In the genomic region with DNA sequence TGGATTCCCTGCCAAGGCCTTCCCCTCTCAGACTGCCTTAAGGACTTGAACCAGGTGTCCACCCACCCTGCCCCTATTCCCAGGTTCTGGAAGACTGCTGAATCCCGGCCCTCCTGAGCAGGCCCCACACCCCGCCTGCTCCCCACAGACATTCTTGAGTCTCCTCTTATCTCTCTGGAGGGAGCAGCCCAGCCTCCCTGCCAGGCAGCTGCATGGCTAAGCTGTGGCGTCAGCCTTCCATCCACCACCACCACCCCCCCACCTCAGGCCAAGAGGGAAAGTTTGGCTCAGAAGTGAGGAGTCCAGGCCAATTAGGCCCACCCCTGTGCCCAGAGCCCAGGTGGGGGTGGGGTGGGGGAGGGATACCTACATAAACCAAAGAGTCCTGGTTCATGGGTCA, we compare ENCODE assay signal across 15 mouse cellular contexts. TPM values are rescaled to one million over a fixed set of nuclear protein-coding genes. Genes with fewer than 3 reads are reported as not detected.
DNase-seq lines count a peak whose midpoint lies in the region; ATAC-seq and TF ChIP-seq lines count a peak whose summit lies in the region.
"Had no signal": no experiment of that assay in that cellular context is flagged by ENCODE, and none has a peak within 500 bp of the region (broad histone marks: within the 10 kb centered on the region; RNA-seq: fewer than 3 reads in every experiment).

No protein-coding gene starts in this region.

- no peak for TF ChIP-seq POLR2A in small intestine, adult 2 months (IDR thresholded peaks at IDR 0.05; ENCODE audit: low read depth, low read length)

- 0 out of 2 replicates have a peak overlapping the region, but pooled peaks have one; percentile 20 for H3K9ac ChIP-seq in heart, embryonic 12.5 days
- no peak overlapping the region for H3K9ac ChIP-seq in liver, embryonic 15.5 days
- H3K9ac ChIP-seq: forebrain, embryonic 13.5 days; limb, embryonic 12.5 days; neural tube, embryonic 13.5 days had no signal

- H3K9me3 ChIP-seq in heart, embryonic 12.5 days (replicated peaks) = no peaks in the 10 kb centered on the region
- no peaks in the 10 kb centered on the region for H3K9me3 ChIP-seq in liver, embryonic 15.5 days (replicated peaks)
- H3K9me3 ChIP-seq: forebrain, embryonic 13.5 days; limb, embryonic 12.5 days; neural tube, embryonic 13.5 days had no signal

- peaks cover 10% of the 10 kb centered on the region for H3K27me3 ChIP-seq in heart, embryonic 12.5 days (replicated peaks)
- peaks cover 23% of the 10 kb centered on the region for H3K27me3 ChIP-seq in liver, embryonic 15.5 days
- H3K27me3 ChIP-seq in small intestine, adult 2 months (ENCODE audit: control insufficient read depth, insufficient read depth, low read length) = no peaks in the 10 kb centered on the region
- H3K27me3 ChIP-seq: limb, embryonic 12.5 days had no signal

- no peak for DNase-seq in heart, adult 9 months (ENCODE audit: low spot score in 2 of 2)
- peak; percentile 26 to 30 for DNase-seq in heart, postnatal 10 days
- no peak for DNase-seq in kidney, postnatal 14 days
- DNase-seq in spleen, adult 18-20 months = no peak
- DNase-seq in spleen, adult 12 weeks (ENCODE audit: low spot score) = no peak
- DNase-seq: adrenal gland, adult 2 months; B cell, adult 2 months; kidney, postnatal 36 days had no signal

- peaks cover 45% of the 10 kb centered on the region for H3K4me1 ChIP-seq in heart, embryonic 12.5 days (replicated peaks)
- H3K4me1 ChIP-seq in liver, embryonic 15.5 days (replicated peaks) = peaks cover 47% of the 10 kb centered on the region
- peaks cover 30% of the 10 kb centered on the region for H3K4me1 ChIP-seq in small intestine, adult 2 months (ENCODE audit: control insufficient read depth, insufficient read depth, insufficient read length, low read length)

- H3K4me3 ChIP-seq in heart, embryonic 12.5 days = no peak overlapping the region
- no peak overlapping the region; the same call in 1 of the 2 replicates for H3K4me3 ChIP-seq in liver, embryonic 15.5 days (replicated peaks)
- H3K4me3 ChIP-seq in small intestine, adult 2 months (ENCODE audit: low read depth, low read length) = peak overlapping the region; percentile 7
- H3K4me3 ChIP-seq: forebrain, embryonic 13.5 days; limb, embryonic 12.5 days; neural tube, embryonic 13.5 days had no signal

- H3K4me2 ChIP-seq in heart, embryonic 12.5 days = peak overlapping the region; percentile 77
- peak overlapping the region; percentile 81 for H3K4me2 ChIP-seq in liver, embryonic 15.5 days
- H3K4me2 ChIP-seq: forebrain, embryonic 13.5 days; midbrain, embryonic 11.5 days; neural tube, embryonic 13.5 days had no signal

- TF ChIP-seq CTCF in small intestine, adult 2 months (IDR thresholded peaks at IDR 0.05; ENCODE audit: extremely low read depth, insufficient read length, insufficient replicate concordance, low read depth, low read length) = no peak

- H3K36me3 ChIP-seq in heart, embryonic 12.5 days = no peaks in the 10 kb centered on the region
- H3K36me3 ChIP-seq in liver, embryonic 15.5 days (replicated peaks) = no peaks in the 10 kb centered on the region
- 0 out of 2 replicates have a peak, but pooled peaks cover 2% of the 10 kb centered on the region for H3K36me3 ChIP-seq in small intestine, adult 2 months (ENCODE audit: control insufficient read depth, insufficient read depth, low read length)
- H3K36me3 ChIP-seq: limb, embryonic 12.5 days; neural tube, embryonic 13.5 days had no signal

- intact Hi-C loops in heart, postnatal 10 days (cut with DNase I) = no loop called here

- 27% methylated on average over 3 of the region's 3 CpGs for WGBS in heart, embryonic 12.5 days
- 11% methylated on average over 3 of the region's 3 CpGs for WGBS in liver, embryonic 15.5 days (ENCODE audit: insufficient replicate concordance)
- WGBS in small intestine, adult 2 months = 18% methylated on average over 3 of the region's 3 CpGs

- peak; percentile 16; the same call in 1 of the 2 replicates for ATAC-seq in heart, embryonic 12.5 days (ENCODE audit: insufficient number of reproducible peaks, low FRiP score)
- no peak for ATAC-seq in liver, embryonic 15.5 days (ENCODE audit: insufficient read depth)
- ATAC-seq: forebrain, embryonic 13.5 days had no signal

- peak overlapping the region; percentile 61 for H3K27ac ChIP-seq in heart, embryonic 12.5 days (ENCODE audit: poor library complexity, severe bottlenecking)
- H3K27ac ChIP-seq in liver, embryonic 15.5 days (replicated peaks) = no peak overlapping the region
- peak overlapping the region; percentile 16; the same call in 1 of the 2 replicates for H3K27ac ChIP-seq in small intestine, adult 2 months (ENCODE audit: insufficient read depth, low read depth, low read length)
- H3K27ac ChIP-seq: forebrain, embryonic 13.5 days; limb, embryonic 12.5 days; neural tube, embryonic 13.5 days had no signal

RNA-seq across cellular contexts. Expression of a gene that starts 2.1 kb away (rescaled TPM):
- polyA plus RNA-seq in heart, embryonic 12.5 days (2016; fragmentation: Nextera tagmentation; extraction: Ambion mirVana) = 16.2 and 16.5 TPM in 2 replicates
- 1 to 10 TPM; 5.7 to 9.1 TPM for total RNA-seq in heart, postnatal 10 days (2021)
- polyA plus RNA-seq in liver, embryonic 15.5 days (2015; fragmentation: Nextera tagmentation; extraction: Ambion mirVana) = 2.6 and 3.2 TPM in 2 replicates
- polyA plus RNA-seq in small intestine, adult 2 months (2012; rRNA removed) = 58.3 and 65.5 TPM in 2 replicates

RNA-seq across cellular contexts. Expression of a gene that starts 34.5 kb away (rescaled TPM):
- 59.2 and 59.3 TPM in 2 replicates for polyA plus RNA-seq in heart, embryonic 12.5 days (2016; fragmentation: Nextera tagmentation; extraction: Ambion mirVana)
- total RNA-seq in heart, postnatal 10 days (2021) = 10 to 100 TPM; 12.3 to 14.4 TPM
- polyA plus RNA-seq in liver, embryonic 15.5 days (2015; fragmentation: Nextera tagmentation; extraction: Ambion mirVana) = 136 and 142 TPM in 2 replicates
- 8.3 and 13.1 TPM in 2 replicates for polyA plus RNA-seq in small intestine, adult 2 months (2012; rRNA removed)

RNA-seq across cellular contexts. Expression of a gene that starts 34.7 kb away (rescaled TPM):
- polyA plus RNA-seq in heart, embryonic 12.5 days (2016; fragmentation: Nextera tagmentation; extraction: Ambion mirVana) = 389 TPM in 2 replicates
- total RNA-seq in heart, postnatal 10 days (2021) = 100 to 1,000 TPM; 145 TPM
- polyA plus RNA-seq in liver, embryonic 15.5 days (2015; fragmentation: Nextera tagmentation; extraction: Ambion mirVana) = 254 and 296 TPM in 2 replicates
- 41.1 and 67.1 TPM in 2 replicates for polyA plus RNA-seq in small intestine, adult 2 months (2012; rRNA removed)

RNA-seq across cellular contexts. Expression of a gene that starts 55.8 kb away (rescaled TPM):
- 72.1 and 75.0 TPM in 2 replicates for polyA plus RNA-seq in heart, embryonic 12.5 days (2016; fragmentation: Nextera tagmentation; extraction: Ambion mirVana)
- total RNA-seq in heart, postnatal 10 days (2021) = 10 to 100 TPM; 34.7 to 35.7 TPM
- polyA plus RNA-seq in liver, embryonic 15.5 days (2015; fragmentation: Nextera tagmentation; extraction: Ambion mirVana) = 73.6 and 80.7 TPM in 2 replicates
- 8.5 and 11.6 TPM in 2 replicates for polyA plus RNA-seq in small intestine, adult 2 months (2012; rRNA removed)

Comparison
In these comparisons a context has a peak if more than half of its experiments do, and no peak if none do; other contexts are left out.
1. DNase-seq: peak in heart, postnatal 10 days (2 of 2); none in heart, adult 9 months (0 of 2), kidney, postnatal 14 days (single experiment), spleen, adult 18-20 months (0 of 2) and spleen, adult 12 weeks (single experiment).